ENCODE assay signal across 10 mouse cellular contexts in genomic region chr7:130807749-130808148, GRCm38 (mm10). TPM values are rescaled to one million over a fixed set of nuclear protein-coding genes. Genes with fewer than 3 reads are reported as not detected.
A peak's percentile ranks its signal among the peaks of the same experiment; 100 is the strongest.
DNase-seq lines count a peak whose midpoint lies in the region; ATAC-seq lines count a peak whose summit lies in the region.
"Had no signal": no experiment of that assay in that cellular context is flagged by ENCODE, and none has a peak within 500 bp of the region (broad histone marks: within the 10 kb centered on the region; RNA-seq: fewer than 3 reads in every experiment).

No protein-coding gene starts in this region.

- H3K4me2 ChIP-seq in forebrain, embryonic 15.5 days (replicated peaks), result no peak overlapping the region

- 76% methylated on average over 8 of the region's 8 CpGs for WGBS in forebrain, embryonic 15.5 days

- H3K27me3 ChIP-seq in forebrain, embryonic 15.5 days, result no peaks in the 10 kb centered on the region

- peak; percentile 32 for DNase-seq in cerebellum, adult 8-10 months
- DNase-seq in cerebellum, postnatal 4 days (ENCODE audit: low spot score in 2 of 2), result no peak
- DNase-seq in 416B (ENCODE audit: low read depth), result peak; percentile 17
- DNase-seq in frontal cortex, postnatal 14 days (ENCODE audit: low spot score in 2 of 2), result peak; percentile 24 to 32
- peak; percentile 19 to 22 for DNase-seq in layer of hippocampus, postnatal 25 days (ENCODE audit: extremely low spot score in 1 of 2, low spot score in 1 of 2)
- DNase-seq in right cerebral cortex, adult 2 months (ENCODE audit: low spot score in 2 of 2), result peak; percentile 72 to 73
- no peak for DNase-seq in thymus, postnatal 36 days

- no peak for ATAC-seq in forebrain, embryonic 15.5 days (replicated peaks)

- H3K27ac ChIP-seq in forebrain, embryonic 15.5 days (replicated peaks), result no peak overlapping the region
- H3K27ac ChIP-seq: macrophage had no signal

- H3K4me1 ChIP-seq in forebrain, embryonic 15.5 days, result no peaks in the 10 kb centered on the region

- no peaks in the 10 kb centered on the region for H3K36me3 ChIP-seq in forebrain, embryonic 15.5 days

- no peaks in the 10 kb centered on the region for H3K9me3 ChIP-seq in forebrain, embryonic 15.5 days

- H3K4me3 ChIP-seq in forebrain, embryonic 15.5 days, result no peak overlapping the region

- H3K9ac ChIP-seq in forebrain, embryonic 15.5 days (replicated peaks), result no peak overlapping the region

RNA-seq across cellular contexts. Expression of gene Btbd16, which starts 33.9 kb away (rescaled TPM):
- under 1 TPM; 0.86 to 0.87 TPM for total RNA-seq in layer of hippocampus, postnatal 25 days (2021)
- polyA plus RNA-seq in forebrain, embryonic 15.5 days (2015; fragmentation: Nextera tagmentation; extraction: Ambion mirVana), result not detected in 2 replicates
- polyA plus RNA-seq: embryonic facial prominence, embryonic 11.5 days; macrophage had no signal

RNA-seq across cellular contexts. Expression of gene Plekha1, which starts 57.8 kb away (rescaled TPM):
- 100 to 1,000 TPM in 1 of 2 experiments, 10 to 100 TPM in 1; 89.5 to 108 TPM for total RNA-seq in layer of hippocampus, postnatal 25 days (2021)
- 50.0 and 53.2 TPM in 2 replicates for polyA plus RNA-seq in forebrain, embryonic 15.5 days (2015; fragmentation: Nextera tagmentation; extraction: Ambion mirVana)

Comparison
In these comparisons a context has a peak if more than half of its experiments do, and no peak if none do; other contexts are left out.
1. DNase-seq: peak in cerebellum, adult 8-10 months (single experiment), 416B (single experiment), frontal cortex, postnatal 14 days (2 of 2), layer of hippocampus, postnatal 25 days (2 of 2) and right cerebral cortex, adult 2 months (2 of 2); none in cerebellum, postnatal 4 days (0 of 2) and thymus, postnatal 36 days (0 of 2).